Mouse (Mus musculus): ENCODE results near the gene Tob2.
A peak's percentile ranks its signal among the peaks of the same experiment; 100 is the strongest.

Gene Tob2

DNA sequence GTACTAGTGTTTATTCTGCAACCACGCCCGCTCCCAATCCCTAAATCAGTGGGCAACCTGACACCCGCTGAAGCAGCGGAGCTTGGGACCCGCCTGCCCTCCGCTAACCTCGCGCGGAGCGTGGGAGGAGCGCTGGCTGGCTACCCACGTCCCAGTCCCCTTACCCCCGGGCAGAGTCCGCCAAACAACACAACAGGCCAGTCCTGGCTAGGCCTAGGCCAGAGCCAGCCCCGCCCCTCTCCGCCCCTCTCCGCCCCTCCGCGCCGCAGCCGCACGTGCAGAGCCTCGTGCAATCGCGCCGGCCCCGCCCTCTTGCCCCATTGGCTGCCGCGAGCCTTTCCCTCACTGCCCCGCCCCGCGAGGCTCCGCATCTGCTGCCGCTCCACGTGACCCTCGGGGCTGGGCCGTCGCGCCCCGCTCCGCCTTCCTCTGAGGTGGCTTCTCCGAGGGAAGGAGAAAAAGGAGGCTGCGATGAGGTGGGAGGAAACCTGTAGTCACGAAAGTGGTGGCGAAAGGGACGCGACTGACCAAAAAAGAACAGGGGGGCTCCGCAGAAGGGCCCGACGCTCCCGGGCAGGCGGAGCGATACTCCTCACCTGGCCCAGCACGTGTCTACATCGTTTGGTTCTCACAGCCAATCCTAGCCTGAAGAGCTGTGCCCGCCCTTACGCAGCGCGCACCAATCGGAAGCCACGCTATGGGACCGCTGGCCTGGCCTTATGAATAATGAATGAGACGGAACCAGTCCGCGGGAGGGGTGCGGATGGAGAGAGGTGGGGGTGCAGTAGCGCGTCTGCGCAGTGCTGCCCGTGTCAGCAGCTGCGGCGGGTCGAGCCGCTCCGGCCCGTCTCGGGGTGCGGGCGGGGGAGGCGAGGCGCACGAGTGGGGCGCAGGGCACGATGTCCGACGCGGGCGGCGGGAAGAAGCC lies 47.7 kb downstream of the Tob2 start:
- DNase-seq (ENCODE audit: low spot score) = peak; percentile 96

DNA sequence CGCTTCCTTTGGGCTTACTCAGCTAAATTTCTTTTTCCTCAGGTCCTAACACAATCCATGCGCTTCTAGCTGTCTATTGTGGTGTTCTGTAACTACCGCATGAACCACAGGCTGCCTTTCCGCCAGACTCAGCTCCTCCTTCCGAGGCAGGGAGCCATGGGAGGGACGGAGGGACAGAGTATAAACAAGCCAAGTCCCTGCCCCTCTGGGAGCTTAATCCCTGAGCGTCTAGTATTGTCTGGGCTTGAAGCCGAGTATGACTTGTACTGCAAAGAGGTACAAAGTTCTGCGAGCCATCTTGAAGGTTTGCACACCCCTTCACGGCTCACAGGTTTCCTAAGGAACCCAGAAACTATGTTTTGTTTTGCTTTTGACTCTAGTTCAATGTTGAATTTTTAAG lies 48.4 kb downstream of the Tob2 start:
- DNase-seq (ENCODE audit: low spot score) = peak; percentile 25

DNA sequence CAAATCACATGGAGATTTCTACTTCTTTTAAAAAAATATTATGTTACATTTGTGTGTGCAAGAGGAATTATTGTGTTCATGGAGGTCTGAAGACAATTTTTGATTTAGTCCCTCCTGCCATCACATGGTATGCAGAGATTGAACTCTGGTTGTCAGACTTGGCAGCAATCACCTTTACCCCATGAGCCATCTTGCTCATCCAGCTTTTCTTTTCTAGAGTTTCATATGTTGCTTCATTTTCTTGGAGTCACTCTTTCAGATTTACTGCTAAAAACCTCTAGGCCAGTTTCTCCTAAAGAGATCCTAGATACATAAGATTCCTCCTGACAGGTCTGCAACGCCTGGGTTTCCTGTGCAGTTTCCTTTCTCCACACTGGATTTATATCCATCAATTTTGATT lies 49.0 kb downstream of the Tob2 start:
- DNase-seq (ENCODE audit: low spot score) = no peak

DNA sequence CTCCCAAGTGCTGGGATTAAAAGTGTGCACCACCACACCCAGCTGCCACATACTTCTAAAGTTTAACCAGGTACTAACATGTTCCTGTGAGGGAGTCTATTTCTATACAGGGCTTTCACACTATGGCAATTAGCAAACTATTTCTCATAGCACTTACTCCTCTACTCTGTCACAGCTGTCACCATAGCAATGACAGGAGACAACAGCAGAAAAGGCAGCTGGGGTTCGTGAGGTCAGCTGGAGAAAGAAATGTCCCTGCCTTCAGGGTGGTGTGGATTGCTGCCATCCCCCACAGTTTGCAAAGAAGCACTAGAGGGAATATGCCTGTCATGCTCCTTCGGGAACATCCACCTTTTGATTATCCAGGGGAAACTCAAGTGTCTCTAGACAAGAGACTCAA lies 49.8 kb downstream of the Tob2 start:
- no peak for DNase-seq (ENCODE audit: low spot score)

DNA sequence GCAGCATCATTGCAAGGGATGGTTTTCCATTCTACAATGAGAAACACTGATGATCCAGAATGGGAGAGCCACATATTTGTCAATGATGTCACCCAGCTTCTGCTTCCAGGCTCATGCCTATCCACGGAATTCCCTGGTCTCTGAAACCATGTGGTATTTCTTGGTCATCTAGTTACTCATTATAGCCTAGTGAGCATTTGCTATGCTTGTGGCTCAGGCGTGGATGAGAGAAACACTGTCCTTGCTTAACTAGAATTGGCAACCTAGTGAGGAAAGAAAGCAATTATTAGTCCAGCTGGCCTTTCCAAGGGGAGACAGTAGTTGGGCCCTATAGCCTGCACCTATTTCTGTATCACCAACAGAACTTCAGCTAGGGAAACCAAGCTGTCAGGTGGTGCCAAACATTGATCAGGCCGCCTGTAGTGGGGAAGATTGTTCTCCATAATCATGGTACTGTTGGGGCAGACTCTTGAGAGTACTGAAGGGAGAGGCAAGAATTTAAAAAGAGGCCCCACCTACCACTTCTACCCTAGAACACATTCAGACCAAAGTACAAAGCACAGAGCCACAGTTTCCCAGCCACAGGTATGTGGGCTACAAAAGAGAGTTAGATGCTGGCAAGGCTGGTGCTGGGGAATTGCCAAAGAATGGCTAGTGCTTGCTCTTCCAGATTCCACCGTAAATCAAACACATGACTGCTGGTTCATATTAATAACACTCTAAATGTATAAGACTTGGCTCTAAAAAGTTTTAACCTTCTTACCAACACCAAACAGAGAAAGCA lies 51.8 kb downstream of the Tob2 start:
- DNase-seq (ENCODE audit: low spot score) = no peak

DNA sequence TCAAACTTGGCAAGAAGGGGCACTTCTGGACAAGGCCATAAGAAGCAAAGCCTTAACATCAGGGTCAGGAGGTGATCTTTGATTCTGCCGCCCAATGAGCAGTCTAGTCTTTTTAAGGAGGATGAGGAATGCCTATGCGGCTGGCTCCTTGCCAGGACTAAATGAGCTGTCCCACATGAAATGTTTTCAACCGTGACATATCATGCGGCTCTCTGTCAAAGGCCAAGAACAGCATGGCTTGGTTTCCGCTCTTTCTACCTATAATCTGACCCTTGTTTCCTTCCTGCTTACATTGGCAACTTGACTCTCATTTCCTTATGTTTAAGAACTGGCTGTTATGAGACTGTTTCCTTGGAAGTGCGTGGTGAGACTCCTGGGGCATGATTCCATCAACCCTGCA lies 53.0 kb downstream of the Tob2 start:
- no peak for DNase-seq (ENCODE audit: low spot score)

DNA sequence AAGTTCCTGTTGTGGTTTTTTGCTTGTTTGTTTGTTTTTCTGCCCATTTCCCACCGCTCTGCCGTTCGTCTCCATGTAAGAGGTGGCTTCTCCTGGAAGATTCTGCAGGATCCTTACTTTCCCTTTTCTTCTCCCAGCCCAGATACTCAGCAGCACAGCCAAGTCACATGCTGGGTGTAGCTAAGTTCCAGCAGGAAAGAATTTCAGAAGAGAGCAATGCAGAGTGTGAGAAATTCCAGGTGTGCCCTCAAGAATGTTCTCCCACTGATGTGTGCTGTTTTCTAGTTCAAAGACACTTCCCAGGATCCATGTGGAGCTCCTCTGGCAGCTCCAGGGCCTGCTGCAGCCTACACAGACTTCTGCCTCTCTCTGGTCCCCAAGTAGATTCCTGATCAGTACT lies 53.7 kb downstream of the Tob2 start:
- no peak for DNase-seq (ENCODE audit: low spot score)

DNA sequence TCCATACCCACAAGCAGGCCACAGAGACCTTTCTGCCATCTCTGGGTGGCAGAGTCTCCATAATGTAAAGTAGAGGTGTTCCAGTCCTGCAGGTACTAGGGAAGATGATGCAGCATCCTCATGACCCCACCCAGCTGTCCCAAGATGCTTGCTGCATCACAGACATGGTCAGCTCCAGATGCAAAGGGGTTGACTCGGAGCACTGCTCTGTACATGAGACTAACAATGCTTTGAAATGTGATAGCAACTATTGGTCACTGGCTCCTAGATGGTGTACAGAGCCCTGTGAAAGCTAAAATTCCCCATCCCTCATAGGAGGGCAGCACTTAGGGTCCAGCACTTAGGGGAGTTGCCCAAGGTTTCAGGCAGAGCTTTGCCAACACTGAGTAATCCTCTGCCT lies 54.4 kb downstream of the Tob2 start:
- no peak for DNase-seq (ENCODE audit: low spot score)

DNA sequence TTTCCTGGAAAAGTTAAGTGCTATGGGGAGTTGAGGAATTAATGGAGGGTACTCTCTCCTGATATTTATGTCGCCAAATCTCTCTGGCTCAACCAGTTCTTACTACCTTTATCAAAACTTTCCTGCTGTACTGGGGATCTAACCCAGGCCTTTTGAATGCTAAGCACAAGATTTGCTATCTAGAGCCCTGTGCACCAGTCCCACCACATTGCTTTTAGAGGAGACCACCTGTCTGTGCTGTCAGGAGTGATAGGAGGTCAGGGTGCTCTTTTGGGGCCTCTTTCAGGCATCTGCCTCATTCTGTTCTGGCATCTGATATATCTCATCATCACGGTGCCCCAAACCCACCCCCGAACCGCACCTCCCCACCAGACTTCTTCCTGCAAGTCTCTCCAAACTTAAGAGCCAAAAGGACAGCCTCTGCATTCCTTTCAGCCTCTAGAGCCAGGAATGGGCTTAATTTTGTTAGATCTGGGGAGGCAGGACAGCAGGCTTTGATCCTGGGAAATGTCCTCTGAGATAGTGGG lies 55.1 kb downstream of the Tob2 start:
- DNase-seq (ENCODE audit: low spot score) = no peak

DNA sequence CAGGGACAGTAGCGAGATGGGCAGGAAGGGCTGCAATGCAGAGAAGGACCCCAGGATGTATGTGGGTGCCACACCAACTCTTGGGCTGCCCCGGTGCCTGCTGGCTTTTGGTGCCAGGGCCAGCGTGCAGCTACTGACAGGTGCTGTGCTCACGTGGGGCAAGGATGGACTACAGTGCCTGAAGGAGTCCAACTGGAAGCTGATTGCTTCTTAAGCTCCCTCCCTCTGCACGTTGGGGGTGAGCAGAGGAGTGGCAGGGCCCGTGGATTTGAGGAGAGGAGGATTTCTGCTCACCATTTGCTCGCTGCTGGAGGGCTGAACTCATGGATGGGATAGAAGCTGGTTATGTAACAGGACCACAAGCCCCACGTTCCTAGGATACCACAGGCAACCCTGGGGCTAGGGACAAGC lies 55.6 kb downstream of the Tob2 start:
- no peak for DNase-seq (ENCODE audit: low spot score)

DNA sequence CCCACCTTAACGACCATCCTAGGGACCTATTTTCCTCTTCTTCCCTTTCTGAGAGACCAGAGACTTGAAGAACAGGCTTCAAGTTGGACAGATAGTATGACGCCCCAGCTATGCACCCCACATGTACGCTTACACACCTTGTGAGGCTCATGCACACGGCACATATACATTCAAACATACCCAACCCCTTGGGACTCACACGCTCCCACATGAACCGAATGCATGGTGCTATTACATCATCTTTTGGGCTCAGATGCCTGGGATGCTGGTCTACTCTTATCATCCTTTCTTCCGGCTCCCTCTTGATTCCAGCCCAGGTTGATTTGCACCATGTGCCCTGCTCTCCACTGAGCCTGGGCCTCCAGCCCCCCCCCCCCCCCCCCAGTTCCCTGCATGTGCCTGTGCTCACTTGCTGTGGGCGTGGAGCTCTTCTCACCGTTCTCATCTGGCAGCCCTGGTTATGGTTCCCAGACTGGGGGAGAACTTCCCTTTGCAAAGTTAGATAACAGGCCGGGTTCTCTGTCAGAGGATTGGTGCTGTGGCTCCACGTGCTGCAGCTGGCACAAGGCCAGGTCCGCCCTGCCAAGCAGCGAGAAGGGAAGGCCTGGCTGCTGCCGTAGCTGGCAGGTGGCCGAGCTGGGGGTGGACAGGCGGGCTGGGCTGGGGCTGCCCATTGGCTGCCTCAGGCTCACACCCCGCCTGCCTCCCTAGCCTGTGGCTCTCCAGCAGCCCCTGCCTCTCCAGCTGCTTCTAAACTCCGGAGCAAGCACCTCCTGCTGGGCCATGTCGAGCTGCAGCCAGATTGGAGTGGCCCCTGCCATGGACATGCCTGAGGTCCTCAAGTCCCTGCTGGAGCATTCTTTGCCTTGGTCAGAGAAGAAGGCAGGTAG lies 56.4 kb downstream of the Tob2 start, which contains the start of gene Tef:
Gene Tef, plus strand, starts transcription at position 421 of the 890 bp plus-strand sequence.
- peak; percentile 85 for DNase-seq (ENCODE audit: low spot score)

DNA sequence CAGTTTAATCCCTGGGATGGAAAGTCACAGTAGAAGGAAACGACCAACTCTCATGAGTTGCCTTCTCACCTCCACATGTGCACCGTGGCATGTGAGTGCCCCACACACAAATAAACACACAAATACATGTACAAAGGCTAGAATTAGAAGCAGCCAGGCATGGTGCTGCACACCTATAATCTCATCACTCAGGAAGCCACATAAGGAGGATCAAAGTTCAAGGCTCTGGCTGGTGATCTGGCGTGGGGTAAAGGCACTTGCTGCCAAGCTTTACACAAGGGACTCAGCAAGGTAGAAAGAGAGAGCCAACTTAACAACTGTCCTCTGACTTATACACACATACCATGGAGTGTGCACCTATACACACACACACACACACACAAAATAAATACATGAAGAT lies 58.2 kb downstream of the Tob2 start:
- no peak for DNase-seq (ENCODE audit: low spot score)

DNA sequence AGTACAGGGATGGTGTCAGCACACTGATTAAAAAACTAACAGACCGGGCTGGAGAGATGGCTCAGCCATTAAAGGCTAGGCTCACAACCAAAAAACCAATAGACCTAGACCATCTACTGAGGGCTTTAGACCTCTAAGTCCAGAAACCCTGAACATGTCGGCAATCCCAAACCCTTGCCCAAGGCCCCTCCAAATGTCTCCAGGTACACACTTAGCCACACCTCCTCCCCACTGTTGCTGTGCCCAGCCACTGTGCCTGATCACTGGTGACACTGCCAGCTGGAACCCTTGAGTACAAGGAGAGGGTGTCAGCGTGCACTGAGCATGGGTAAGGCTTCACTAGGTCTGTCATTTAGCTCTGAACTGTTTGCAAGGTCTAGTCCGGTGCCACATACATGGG lies 60.2 kb downstream of the Tob2 start:
- no peak for DNase-seq (ENCODE audit: low spot score)

All from spleen, adult 12 weeks (tissue).